Mouse (Mus musculus): ENCODE data around the gene Kncn.

Gene Kncn

GRCm38 (mm10) chr4:115881183-115881582 is 3.0 kb upstream of the Kncn start:
- no peak for DNase-seq

- no peak for DNase-seq
Measured at GRCm38 (mm10) chr4:115882195-115882594, 2.0 kb upstream of the Kncn start.

- DNase-seq = no peak
Measured at GRCm38 (mm10) chr4:115885846-115886245, 1.6 kb downstream of the Kncn start.

- no peak for DNase-seq
Measured at GRCm38 (mm10) chr4:115886875-115887274, 2.7 kb downstream of the Kncn start.

GRCm38 (mm10) chr4:115890066-115890465 is 5.9 kb downstream of the Kncn start:
- DNase-seq = no peak

- DNase-seq = no peak
Measured at GRCm38 (mm10) chr4:115890553-115890952, 6.4 kb downstream of the Kncn start, which contains the start of gene 6430628N08Rik. Gene 6430628N08Rik (plus strand): TSS chr4:115890665.

GRCm38 (mm10) chr4:115894281-115894680 is 10.1 kb downstream of the Kncn start:
- no peak for DNase-seq

GRCm38 (mm10) chr4:115897901-115898631 is 13.9 kb downstream of the Kncn start:
- peak; percentile 20 to 47 for DNase-seq

- peak; percentile 82 to 90 for DNase-seq
Measured at GRCm38 (mm10) chr4:115902816-115903215, 18.6 kb downstream of the Kncn start.

GRCm38 (mm10) chr4:115904375-115904774 is 20.2 kb downstream of the Kncn start:
- no peak for DNase-seq

- peak in 1 of 2 experiments; percentile 15 for DNase-seq
Measured at GRCm38 (mm10) chr4:115905701-115906100, 21.5 kb downstream of the Kncn start.

GRCm38 (mm10) chr4:115906791-115907190 is 22.6 kb downstream of the Kncn start:
- no peak for DNase-seq

- no peak for DNase-seq
Measured at GRCm38 (mm10) chr4:115907994-115908393, 23.8 kb downstream of the Kncn start.

- DNase-seq = peak in 1 of 2 experiments; percentile 11
Measured at GRCm38 (mm10) chr4:115908641-115909040, 24.4 kb downstream of the Kncn start.

GRCm38 (mm10) chr4:115911586-115911985 is 27.4 kb downstream of the Kncn start:
- no peak for DNase-seq

GRCm38 (mm10) chr4:115919911-115920310 is 35.7 kb downstream of the Kncn start:
- no peak for DNase-seq

GRCm38 (mm10) chr4:115922688-115923087 is 38.5 kb downstream of the Kncn start:
- DNase-seq = no peak

- DNase-seq = peak in 1 of 2 experiments; percentile 30
Measured at GRCm38 (mm10) chr4:115923262-115923880, 39.2 kb downstream of the Kncn start.

- no peak for DNase-seq
Measured at GRCm38 (mm10) chr4:115927637-115928036, 43.4 kb downstream of the Kncn start.

GRCm38 (mm10) chr4:115931556-115932088 is 47.4 kb downstream of the Kncn start:
- peak; percentile 30 to 44 for DNase-seq

GRCm38 (mm10) chr4:115935835-115936581 is 51.8 kb downstream of the Kncn start:
- DNase-seq = peak; percentile 13 to 15

GRCm38 (mm10) chr4:115936646-115937045 is 52.4 kb downstream of the Kncn start:
- peak; percentile 10 to 12 for DNase-seq

Measured in cerebellum, postnatal 25 days (tissue).